Comparison of ENCODE assay signal across 15 mouse cellular contexts in the genomic region with DNA sequence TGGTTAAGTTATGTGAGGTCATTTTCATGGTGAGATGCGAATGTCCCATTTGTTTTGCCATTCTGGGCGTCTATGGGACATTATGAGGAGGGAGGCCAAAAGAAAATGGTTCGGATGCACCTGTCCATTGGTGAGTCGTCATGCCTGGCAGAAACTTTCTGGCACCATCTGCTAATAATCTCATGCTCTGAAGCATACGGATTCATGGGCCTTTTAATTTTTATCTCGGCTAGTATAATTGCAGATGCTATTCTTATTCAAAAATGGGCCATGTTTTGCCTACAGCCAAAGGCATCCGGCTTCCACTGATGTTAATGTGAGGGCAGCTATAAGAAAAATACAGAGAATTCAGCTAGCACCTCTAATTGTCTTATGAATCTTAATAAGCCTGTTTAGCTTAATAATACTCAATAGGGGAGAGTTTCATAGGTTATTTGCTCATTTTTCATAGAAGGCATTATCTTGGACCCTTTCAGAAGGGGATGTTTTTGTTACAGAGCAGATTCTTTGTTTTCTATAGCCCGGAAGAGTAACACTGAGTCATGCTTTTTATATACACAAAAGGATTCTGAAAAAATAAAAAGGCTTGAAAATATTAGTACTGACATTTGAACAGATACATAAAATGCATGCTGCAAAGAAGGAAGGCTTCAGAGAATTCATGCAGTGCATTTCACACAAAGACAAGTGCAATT.
A peak's percentile ranks its signal among the peaks of the same experiment; 100 is the strongest.
DNase-seq lines count a peak whose midpoint lies in the region; ATAC-seq lines count a peak whose summit lies in the region.
"Had no signal": no experiment of that assay in that cellular context is flagged by ENCODE, and none has a peak within 500 bp of the region (broad histone marks: within the 10 kb centered on the region; RNA-seq: fewer than 3 reads in every experiment).

No protein-coding gene starts in this region.

- H3K36me3 ChIP-seq in forebrain, embryonic 13.5 days (ENCODE audit: poor library complexity, severe bottlenecking) = no peaks in the 10 kb centered on the region
- no peaks in the 10 kb centered on the region for H3K36me3 ChIP-seq in forebrain, embryonic 12.5 days (replicated peaks)
- no peaks in the 10 kb centered on the region for H3K36me3 ChIP-seq in hindbrain, embryonic 16.5 days (ENCODE audit: control insufficient read depth, insufficient read depth, low read length)
- no peaks in the 10 kb centered on the region for H3K36me3 ChIP-seq in kidney, embryonic 14.5 days (ENCODE audit: control insufficient read depth, insufficient read depth, low read length)
- H3K36me3 ChIP-seq: kidney, embryonic 15.5 days had no signal

- no peak overlapping the region for H3K4me2 ChIP-seq in forebrain, embryonic 13.5 days
- no peak overlapping the region for H3K4me2 ChIP-seq in forebrain, embryonic 12.5 days
- H3K4me2 ChIP-seq in hindbrain, embryonic 16.5 days (ENCODE audit: low read length) = no peak overlapping the region
- no peak overlapping the region for H3K4me2 ChIP-seq in kidney, embryonic 14.5 days (replicated peaks; ENCODE audit: low read depth, low read length)
- H3K4me2 ChIP-seq: kidney, embryonic 15.5 days had no signal

- 55% methylated on average over 8 of the region's 8 CpGs for WGBS in forebrain, embryonic 13.5 days
- WGBS in forebrain, embryonic 12.5 days = 61% methylated on average over 8 of the region's 8 CpGs
- WGBS in hindbrain, embryonic 16.5 days = 40% methylated on average over 8 of the region's 8 CpGs
- 87% methylated on average over 8 of the region's 8 CpGs for WGBS in kidney, embryonic 14.5 days

- H3K4me3 ChIP-seq in forebrain, embryonic 13.5 days = no peak overlapping the region
- H3K4me3 ChIP-seq in forebrain, embryonic 12.5 days (replicated peaks) = no peak overlapping the region
- no peak overlapping the region for H3K4me3 ChIP-seq in hindbrain, embryonic 16.5 days (ENCODE audit: low read length)
- no peak overlapping the region for H3K4me3 ChIP-seq in kidney, embryonic 14.5 days (ENCODE audit: low read length)
- H3K4me3 ChIP-seq: gastrocnemius, adult 2 months; kidney, embryonic 15.5 days had no signal

- no peak overlapping the region for H3K9ac ChIP-seq in forebrain, embryonic 13.5 days
- no peak overlapping the region for H3K9ac ChIP-seq in forebrain, embryonic 12.5 days
- no peak overlapping the region for H3K9ac ChIP-seq in hindbrain, embryonic 16.5 days (ENCODE audit: low read depth, low read length)
- H3K9ac ChIP-seq in kidney, embryonic 14.5 days (ENCODE audit: low read depth, low read length) = no peak overlapping the region
- H3K9ac ChIP-seq: kidney, embryonic 15.5 days had no signal

- no peak overlapping the region for H3K27ac ChIP-seq in forebrain, embryonic 13.5 days
- no peak overlapping the region for H3K27ac ChIP-seq in forebrain, embryonic 12.5 days
- H3K27ac ChIP-seq in hindbrain, embryonic 16.5 days (ENCODE audit: low read depth, low read length) = no peak overlapping the region
- no peak overlapping the region for H3K27ac ChIP-seq in kidney, embryonic 14.5 days (ENCODE audit: low read depth, low read length)
- H3K27ac ChIP-seq: gastrocnemius, adult 2 months; kidney, embryonic 15.5 days had no signal

- H3K4me1 ChIP-seq in forebrain, embryonic 13.5 days = no peaks in the 10 kb centered on the region
- no peaks in the 10 kb centered on the region for H3K4me1 ChIP-seq in forebrain, embryonic 12.5 days
- no peaks in the 10 kb centered on the region for H3K4me1 ChIP-seq in hindbrain, embryonic 16.5 days (ENCODE audit: control insufficient read depth, insufficient read depth, low read depth, low read length)
- H3K4me1 ChIP-seq in kidney, embryonic 14.5 days (ENCODE audit: control insufficient read depth, insufficient read depth, low read length) = no peaks in the 10 kb centered on the region
- H3K4me1 ChIP-seq: kidney, embryonic 15.5 days had no signal

- 0 out of 2 replicates have a peak, but pooled peaks have one; percentile 45 for ATAC-seq in forebrain, embryonic 13.5 days
- no peak for ATAC-seq in forebrain, embryonic 12.5 days (ENCODE audit: low FRiP score)
- ATAC-seq in hindbrain, embryonic 16.5 days = 0 out of 2 replicates have a peak, but pooled peaks have one; percentile 20
- ATAC-seq in kidney, embryonic 14.5 days (ENCODE audit: low FRiP score, low TSS enrichment) = no peak
- ATAC-seq: activated CD4-positive, CD25-positive, alpha-beta regulatory T cell, adult 4 months had no signal

- DNase-seq in Muller cell, postnatal 12 days (ENCODE audit: inconsistent ontology term) = peak; percentile 71
- DNase-seq in cerebellum, adult 9-11 months = peak; percentile 5
- DNase-seq in c-Kit-positive CD71-positive TER-119-positive erythroid progenitor cells, embryonic 14.5 days (ENCODE audit: low spot score) = no peak
- no peak for DNase-seq in frontal cortex, adult 2 months (ENCODE audit: extremely low spot score in 1 of 2, low spot score in 1 of 2)
- DNase-seq: adrenal gland, postnatal 25 days; gastrocnemius, adult 2 months; heart, adult 18-20 months; layer of hippocampus, adult 9-11 months; thymus, postnatal 14 days had no signal

- no peaks in the 10 kb centered on the region for H3K27me3 ChIP-seq in forebrain, embryonic 13.5 days
- no peaks in the 10 kb centered on the region for H3K27me3 ChIP-seq in forebrain, embryonic 12.5 days
- no peaks in the 10 kb centered on the region for H3K27me3 ChIP-seq in hindbrain, embryonic 16.5 days (replicated peaks; ENCODE audit: control insufficient read depth, insufficient read depth, low read length)
- no peaks in the 10 kb centered on the region for H3K27me3 ChIP-seq in kidney, embryonic 14.5 days (ENCODE audit: control insufficient read depth, insufficient read depth, low read length)
- H3K27me3 ChIP-seq: kidney, embryonic 15.5 days had no signal

- no peaks in the 10 kb centered on the region for H3K9me3 ChIP-seq in forebrain, embryonic 13.5 days (replicated peaks)
- no peaks in the 10 kb centered on the region for H3K9me3 ChIP-seq in forebrain, embryonic 12.5 days
- H3K9me3 ChIP-seq in hindbrain, embryonic 16.5 days (ENCODE audit: control insufficient read depth, low read length) = no peaks in the 10 kb centered on the region
- no peaks in the 10 kb centered on the region for H3K9me3 ChIP-seq in kidney, embryonic 14.5 days (ENCODE audit: control insufficient read depth, low read length)
- H3K9me3 ChIP-seq: kidney, embryonic 15.5 days had no signal

Comparison
In these comparisons a context has a peak if more than half of its experiments do, and no peak if none do; other contexts are left out.
1. ATAC-seq: peak in forebrain, embryonic 13.5 days (single experiment) and hindbrain, embryonic 16.5 days (single experiment); none in forebrain, embryonic 12.5 days (single experiment) and kidney, embryonic 14.5 days (single experiment).
2. DNase-seq: peak in Muller cell, postnatal 12 days (single experiment) and cerebellum, adult 9-11 months (single experiment); none in c-Kit-positive CD71-positive TER-119-positive erythroid progenitor cells, embryonic 14.5 days (single experiment) and frontal cortex, adult 2 months (0 of 2).